Mouse (Mus musculus): ENCODE data around the gene Lingo2. TPM values are rescaled to one million over a fixed set of nuclear protein-coding genes. Genes with fewer than 3 reads are reported as not detected.

Lingo2 gene
- polyA plus RNA-seq, 1 experiment from 2014 or later = 38.5 TPM

MicroRNA genes within 50 kb of the gene (microRNA counts, 519-probe panel; counts per million panel counts)
- not detected for microRNA mmu-miR-873
- not detected for microRNA mmu-miR-876-3p
- microRNA mmu-miR-876-5p = not detected

Small RNAs within 50 kb of the gene (microRNA-seq; reads per million reads assigned to microRNA genes)
- gene Mir873a (not detected), gene Mir873b (not detected), gene Mir876 (not detected)

Measured in midbrain, embryonic 14.5 days (tissue).